Comparison of ENCODE assay signal across 26 mouse cellular contexts in genomic region chr13:11585283-11585682, GRCm38 (mm10).
"Had no signal": no experiment of that assay in that cellular context is flagged by ENCODE, and none has a peak within 500 bp of the region (broad histone marks: within the 10 kb centered on the region; RNA-seq: fewer than 3 reads in every experiment).

No protein-coding gene starts in this region.

- ATAC-seq: hindbrain, embryonic 16.5 days; inflammation-experienced regulatory T-cells, adult 6 months; intestine, embryonic 15.5 days; intestine, postnatal 0 days had no signal

- DNase-seq: gastrocnemius, postnatal 14 days; gastrocnemius, postnatal 36 days; heart, adult 18-20 months; heart, postnatal 14 days; heart, postnatal 36 days; kidney, adult 18-20 months; kidney, adult 8-10 months; kidney, postnatal 10 days; kidney, postnatal 25 days; kidney, postnatal 4 days; liver; liver, embryonic 13.5 days had no signal

- H3K4me1 ChIP-seq: hindbrain, embryonic 10.5 days; hindbrain, embryonic 12.5 days; intestine, embryonic 15.5 days; limb, embryonic 10.5 days; limb, embryonic 12.5 days; liver, embryonic 13.5 days had no signal

- H3K27me3 ChIP-seq: heart, embryonic 15.5 days; hindbrain, embryonic 12.5 days; intestine, embryonic 15.5 days; limb, embryonic 12.5 days; liver, embryonic 13.5 days had no signal

- H3K36me3 ChIP-seq: hindbrain, embryonic 10.5 days; hindbrain, embryonic 12.5 days; intestine, embryonic 15.5 days; limb, embryonic 10.5 days; limb, embryonic 12.5 days; liver, embryonic 13.5 days had no signal

- H3K9me3 ChIP-seq: heart, embryonic 15.5 days; hindbrain, embryonic 10.5 days; hindbrain, embryonic 12.5 days; intestine, embryonic 15.5 days; limb, embryonic 10.5 days; limb, embryonic 12.5 days; liver, embryonic 13.5 days had no signal

- H3K27ac ChIP-seq: heart, embryonic 15.5 days; hindbrain, embryonic 10.5 days; hindbrain, embryonic 12.5 days; hindbrain, embryonic 14.5 days; intestine, embryonic 15.5 days; layer of hippocampus, adult 2 months; left cerebral cortex, adult 2 months; limb, embryonic 10.5 days; limb, embryonic 12.5 days; liver, embryonic 13.5 days had no signal

- H3K9ac ChIP-seq: heart, embryonic 15.5 days; hindbrain, embryonic 12.5 days; hindbrain, embryonic 14.5 days; intestine, embryonic 15.5 days; limb, embryonic 12.5 days; liver, embryonic 13.5 days had no signal

- H3K4me3 ChIP-seq: heart, embryonic 15.5 days; hindbrain, embryonic 10.5 days; hindbrain, embryonic 12.5 days; intestine, embryonic 15.5 days; layer of hippocampus, adult 2 months; left cerebral cortex, adult 2 months; limb, embryonic 10.5 days; limb, embryonic 12.5 days; liver, embryonic 13.5 days had no signal

- H3K4me2 ChIP-seq: heart, embryonic 11.5 days; heart, embryonic 15.5 days; hindbrain, embryonic 12.5 days; hindbrain, embryonic 14.5 days; intestine, embryonic 15.5 days; limb, embryonic 12.5 days; liver, embryonic 11.5 days; liver, embryonic 13.5 days had no signal
